Mouse (Mus musculus) ES-Bruce4 (cell line): ENCODE measurements around the gene Brca2. TPM values are rescaled to one million over a fixed set of nuclear protein-coding genes. Genes with fewer than 3 reads are reported as not detected.

Experiments used
- H3K27ac ChIP-seq: 2 replicates; pipeline ENCODE4 v1.5.1; 2012; ENCODE audit warnings: low read length, inconsistent platforms; ENCODE audit not compliant: insufficient read depth
- H3K27me3 ChIP-seq: 2 replicates; pipeline ENCODE4 v1.6.1; 2012; ENCODE audit warnings: mild to moderate bottlenecking, low read length, inconsistent platforms; ENCODE audit not compliant: control insufficient read depth, poor library complexity, insufficient read depth, severe bottlenecking
- H3K36me3 ChIP-seq: 2 replicates; pipeline ENCODE4 v1.6.1; 2012; ENCODE audit warnings: inconsistent platforms, mild to moderate bottlenecking, low read length, moderate library complexity; ENCODE audit not compliant: control insufficient read depth, poor library complexity, insufficient read depth, severe bottlenecking
- H3K4me1 ChIP-seq: one replicate; pipeline ENCODE4 v1.8.1; 2011; ENCODE audit warnings: low read length; ENCODE audit not compliant: control insufficient read depth, insufficient read depth
- H3K4me3 ChIP-seq: 2 replicates; pipeline ENCODE4 v1.5.1; 2011; ENCODE audit warnings: low read depth, mild to moderate bottlenecking, low read length
- H3K9ac ChIP-seq: 2 replicates; pipeline ENCODE4 v1.6.1; 2012; ENCODE audit warnings: low read depth, mild to moderate bottlenecking, inconsistent platforms; ENCODE audit not compliant: poor library complexity, severe bottlenecking
- H3K9me3 ChIP-seq: replicated peaks from 2 replicates; pipeline ENCODE4 v1.6.1; 2012; ENCODE audit warnings: mild to moderate bottlenecking, low read length, inconsistent platforms; ENCODE audit not compliant: control insufficient read depth, poor library complexity, insufficient read depth, severe bottlenecking
- CTCF ChIP-seq: IDR thresholded peaks from one replicate; pipeline ENCODE4 v1.8.1; 2011; ENCODE audit warnings: low read depth, low read length
- EP300 ChIP-seq: IDR thresholded peaks from 2 replicates; pipeline ENCODE4 v1.6.1; 2011; ENCODE audit warnings: low read depth, low read length; ENCODE audit not compliant: insufficient read depth
- POLR2A ChIP-seq: IDR thresholded peaks from one replicate; pipeline ENCODE4 v1.8.1; 2011; ENCODE audit warnings: low read length; ENCODE audit not compliant: insufficient read depth
- polyA plus RNA-seq: library from polyadenylated mRNA; stranded (reverse); fragments of >200 nt; gene quantifications from 2 replicates; pipeline ENCODE4 v1.2.4, GENCODE M21; 2011; ENCODE audit warnings: low read depth; ENCODE audit not compliant: missing spikeins, insufficient read depth, insufficient read length

Gene Brca2
- polyA plus RNA-seq, 1 experiment = 58.8 TPM

DNA sequence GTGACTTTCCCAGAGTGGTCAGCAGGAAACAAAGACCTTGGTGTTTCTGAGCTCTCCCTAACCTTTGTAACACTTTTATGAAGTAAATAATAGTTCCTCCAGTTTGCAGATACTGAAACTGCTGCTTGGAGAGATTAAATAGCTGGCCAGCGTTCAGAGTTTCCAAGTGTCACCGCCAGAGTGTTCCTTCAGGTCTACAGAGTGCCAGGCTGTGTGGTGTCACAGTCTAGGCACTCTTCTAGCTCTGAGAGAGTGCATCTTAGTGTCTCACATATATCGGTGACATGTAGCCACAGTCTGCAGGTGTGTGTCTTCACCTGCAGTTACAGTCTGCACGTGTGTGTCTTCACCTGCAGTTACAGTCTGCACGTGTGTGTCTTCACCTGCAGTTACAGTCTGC is 60.8 kb downstream of the Brca2 start:
- no peaks in the 10 kb centered on the region for H3K9me3 ChIP-seq
- H3K4me1 ChIP-seq = no peaks in the 10 kb centered on the region
- no peak overlapping the region for H3K27ac ChIP-seq
- no peak overlapping the region for H3K4me3 ChIP-seq
- no peaks in the 10 kb centered on the region for H3K36me3 ChIP-seq
- TF ChIP-seq EP300 (no peak), POLR2A (no peak), CTCF (no peak)
- H3K9ac ChIP-seq = no peak overlapping the region
- H3K27me3 ChIP-seq = no peaks in the 10 kb centered on the region

DNA sequence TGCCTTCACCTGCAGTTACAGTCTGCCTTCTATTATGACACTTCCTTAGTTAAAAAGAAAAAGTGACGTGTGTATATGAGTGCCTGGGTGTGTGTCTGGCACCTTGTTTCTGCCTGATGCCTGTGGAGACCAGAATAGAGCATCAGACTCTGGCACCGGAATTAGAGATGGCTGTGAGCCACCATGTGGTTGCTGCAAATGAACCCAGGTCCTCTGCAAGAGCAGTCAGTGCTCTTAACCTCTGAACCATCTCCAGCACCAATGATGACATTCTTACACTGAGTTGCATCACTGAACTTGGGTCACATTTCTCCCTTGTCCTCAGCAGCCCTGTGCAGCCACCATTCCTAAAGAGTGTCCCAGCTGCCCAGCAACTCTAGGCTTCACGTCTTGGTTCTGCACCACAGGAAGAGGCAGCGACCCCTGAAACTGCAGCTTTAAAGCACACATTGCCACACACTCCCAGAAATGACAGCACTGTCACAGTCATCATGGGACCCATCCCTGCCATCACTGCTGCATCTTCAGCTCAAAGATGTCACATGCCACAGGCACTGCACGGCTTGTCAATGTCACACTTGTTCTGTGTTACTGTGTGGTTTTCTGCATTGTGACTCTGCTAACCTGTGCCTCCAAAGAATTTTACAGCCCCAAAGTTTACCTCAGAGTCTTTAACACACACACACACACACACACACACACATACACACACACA is 61.3 kb downstream of the Brca2 start:
- TF ChIP-seq POLR2A (no peak), EP300 (no peak), CTCF (no peak)
- Histone ChIP-seq H3K36me3 (no peaks in the 10 kb centered on the region), H3K9ac (no peak overlapping the region), H3K27me3 (no peaks in the 10 kb centered on the region), H3K4me1 (no peaks in the 10 kb centered on the region), H3K4me3 (no peak overlapping the region), H3K9me3 (no peaks in the 10 kb centered on the region), H3K27ac (no peak overlapping the region)

DNA sequence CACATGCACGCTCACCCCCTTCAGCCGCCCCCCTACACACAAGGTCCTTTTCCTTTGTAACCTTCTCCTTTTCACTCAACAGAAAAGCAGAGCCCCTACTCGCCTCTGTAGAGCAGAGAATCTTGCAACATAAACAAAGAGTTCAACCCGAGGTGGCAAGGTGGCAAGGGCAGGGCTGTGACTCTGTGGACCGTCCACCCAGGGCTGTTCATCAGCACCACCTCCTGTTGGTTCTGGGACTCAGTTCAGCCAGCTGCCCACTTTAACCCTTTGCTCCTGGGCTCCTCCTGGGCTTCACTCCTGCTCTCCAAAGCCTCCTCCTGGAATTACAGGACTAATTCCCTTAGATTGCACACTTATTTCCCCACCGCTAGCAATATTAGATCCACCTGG is 61.9 kb downstream of the Brca2 start:
- no peak overlapping the region for H3K9ac ChIP-seq
- no peaks in the 10 kb centered on the region for H3K9me3 ChIP-seq
- no peaks in the 10 kb centered on the region for H3K4me1 ChIP-seq
- no peaks in the 10 kb centered on the region for H3K36me3 ChIP-seq
- no peaks in the 10 kb centered on the region for H3K27me3 ChIP-seq
- TF ChIP-seq POLR2A (no peak), CTCF (no peak), EP300 (no peak)
- H3K4me3 ChIP-seq = no peak overlapping the region
- H3K27ac ChIP-seq = no peak overlapping the region

DNA sequence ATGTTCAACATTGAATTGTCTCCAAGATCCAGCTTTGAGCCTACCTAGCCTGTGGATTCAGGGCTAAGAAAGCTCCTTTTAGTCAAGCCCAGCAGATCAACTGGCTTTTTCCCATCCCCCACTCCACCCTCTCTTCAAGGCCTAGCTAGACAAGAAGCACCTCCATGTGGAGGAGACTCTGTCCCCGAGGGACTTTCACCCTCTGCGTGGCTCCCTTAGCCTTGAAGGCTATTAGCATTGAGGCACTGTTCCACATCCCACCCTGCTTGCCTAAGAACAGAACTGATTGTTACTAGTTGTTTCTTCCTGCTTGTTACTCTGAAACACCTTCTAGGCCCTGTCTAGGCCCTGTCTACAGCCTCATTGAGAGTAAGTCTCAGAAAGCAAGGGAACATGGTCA is 67.5 kb downstream of the Brca2 start:
- no peak overlapping the region for H3K4me3 ChIP-seq
- no peaks in the 10 kb centered on the region for H3K36me3 ChIP-seq
- TF ChIP-seq CTCF = no peak
- TF ChIP-seq EP300 = no peak
- no peak for TF ChIP-seq POLR2A

DNA sequence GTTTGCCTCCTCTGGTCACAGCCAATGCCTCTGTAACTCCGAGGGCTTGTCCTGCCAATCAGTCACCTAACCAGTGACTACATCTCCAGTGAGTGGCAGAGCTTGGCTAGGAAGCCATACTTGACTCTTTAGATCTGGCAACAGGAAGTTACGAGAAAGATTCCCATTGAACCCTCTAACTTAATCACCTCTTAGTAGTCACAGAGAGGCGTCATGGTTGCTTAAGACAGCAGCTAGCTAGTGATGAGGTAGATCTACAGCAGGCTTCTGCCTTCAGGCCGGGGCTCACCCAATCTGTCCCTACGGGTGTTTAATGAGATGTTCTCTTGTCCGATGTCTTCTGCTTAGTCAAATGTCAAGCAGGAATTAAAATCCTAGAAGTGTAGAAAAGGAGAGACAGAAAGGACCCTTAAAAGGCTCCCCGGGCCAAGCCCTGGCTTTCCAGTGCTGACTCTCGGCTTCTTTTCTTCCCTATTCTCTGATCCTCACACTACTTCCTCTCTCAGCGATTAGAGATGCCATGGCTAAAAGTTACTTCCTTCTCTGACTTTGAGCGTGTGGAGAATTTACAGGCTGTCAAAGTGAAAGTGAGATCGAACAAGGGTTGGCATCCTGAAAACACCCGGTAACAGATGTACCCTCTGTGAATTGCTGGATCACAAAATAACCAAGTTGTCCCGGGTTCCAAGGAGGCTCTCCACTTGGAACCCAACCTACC is 69.9 kb downstream of the Brca2 start:
- TF ChIP-seq EP300 (no peak), POLR2A (no peak), CTCF (no peak)

More for the DNA sequence above, 67.5 kb downstream of the Brca2 start:
- H3K9ac ChIP-seq = no peak overlapping the region
- no peaks in the 10 kb centered on the region for H3K27me3 ChIP-seq
- no peaks in the 10 kb centered on the region for H3K9me3 ChIP-seq
- H3K4me1 ChIP-seq = no peaks in the 10 kb centered on the region
- H3K27ac ChIP-seq = no peak overlapping the region

DNA sequence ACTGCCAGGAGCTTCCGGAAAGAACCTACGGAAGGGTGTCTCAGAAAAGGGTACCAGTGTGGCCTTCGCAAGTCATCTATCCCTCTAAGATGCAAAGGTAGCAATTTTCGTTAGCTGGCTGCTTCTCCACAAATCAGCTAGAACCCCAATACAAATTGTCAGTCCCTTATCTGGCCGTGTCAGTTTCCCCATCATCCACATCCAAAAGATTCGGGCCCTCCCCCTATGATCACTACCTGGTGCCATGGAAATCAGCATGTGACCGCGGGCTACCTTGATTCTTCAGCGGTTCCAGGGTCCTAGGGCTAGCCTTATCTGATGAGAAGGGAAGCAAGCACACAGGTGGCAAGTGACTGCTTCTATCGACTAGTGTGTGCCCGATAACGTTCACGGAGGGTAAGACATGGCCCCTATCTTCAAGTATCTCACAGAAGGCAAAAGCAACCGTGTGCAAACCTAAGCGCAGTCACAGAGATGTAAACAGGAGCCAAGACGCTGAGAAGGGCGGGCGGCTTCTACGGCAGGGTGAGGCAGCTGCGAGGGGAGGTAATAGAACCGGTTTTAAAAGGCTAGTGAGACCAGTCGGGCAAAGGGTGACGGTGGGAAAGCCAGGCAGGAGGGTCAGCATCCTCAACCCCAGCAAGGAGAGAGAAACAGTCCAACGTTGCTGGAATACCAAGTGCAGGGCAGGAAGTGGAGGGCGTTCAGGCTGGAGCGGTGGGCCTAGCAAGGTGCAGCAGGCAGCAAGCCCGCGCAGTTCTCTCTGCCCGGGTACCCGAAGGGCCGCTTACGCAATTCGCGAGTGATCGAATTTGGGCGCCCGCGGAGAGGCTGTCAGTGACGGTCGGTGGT is 70.7 kb downstream of the Brca2 start:
- TF ChIP-seq POLR2A (no peak), EP300 (no peak), CTCF (no peak)
- peak overlapping the region; percentile 70 for H3K4me3 ChIP-seq
- H3K27me3 ChIP-seq = no peaks in the 10 kb centered on the region
- no peaks in the 10 kb centered on the region for H3K36me3 ChIP-seq
- no peaks in the 10 kb centered on the region for H3K9me3 ChIP-seq
- H3K4me1 ChIP-seq = peaks cover 2% of the 10 kb centered on the region
- H3K9ac ChIP-seq = peak overlapping the region; percentile 89
- no peak overlapping the region for H3K27ac ChIP-seq

More for the DNA sequence above, 69.9 kb downstream of the Brca2 start:
- H3K9me3 ChIP-seq = no peaks in the 10 kb centered on the region
- no peak overlapping the region for H3K4me3 ChIP-seq
- no peaks in the 10 kb centered on the region for H3K27me3 ChIP-seq
- H3K27ac ChIP-seq = no peak overlapping the region
- no peak overlapping the region for H3K9ac ChIP-seq
- H3K4me1 ChIP-seq = peaks cover 2% of the 10 kb centered on the region
- H3K36me3 ChIP-seq = no peaks in the 10 kb centered on the region
